Mouse (Mus musculus) ES-E14 (cell line): ENCODE measurements around the gene Prepl. TPM values are rescaled to one million over a fixed set of nuclear protein-coding genes. Genes with fewer than 3 reads are reported as not detected.

Source experiments
- DNase-seq: peaks from one replicate; pipeline ENCODE4 v3.0.0-alpha.2; 2013; ENCODE audit warnings: low read depth, low spot score
- H3K27ac ChIP-seq: 2 replicates; pipeline ENCODE4 v1.5.1; 2012; ENCODE audit warnings: low read depth, mild to moderate bottlenecking, low read length, moderate library complexity, mixed read lengths; ENCODE audit not compliant: poor library complexity, insufficient read depth, severe bottlenecking
- H3K36me3 ChIP-seq: 2 replicates; pipeline ENCODE4 v1.6.1; 2012; ENCODE audit warnings: mild to moderate bottlenecking, low read length, moderate library complexity, mixed read lengths; ENCODE audit not compliant: control insufficient read depth, poor library complexity, insufficient read depth, severe bottlenecking
- H3K4me1 ChIP-seq, 2 experiments: fragments of 150-350 bp in 1 of 2; sonication (generic) in 1 of 2; 2 replicates each; pipeline ENCODE4 v1.6.1; 2012; ENCODE audit warnings: low read length in 2 of 2, mild to moderate bottlenecking in 1 of 2, mixed read lengths in 1 of 2; ENCODE audit not compliant: control insufficient read depth in 2 of 2, insufficient read depth in 2 of 2, poor library complexity in 1 of 2
- H3K4me3 ChIP-seq, 2 experiments: fragments of 150-350 bp in 1 of 2; sonication (generic) in 1 of 2; 2 replicates each; pipeline ENCODE4 v1.5.1; 2012; ENCODE audit warnings: low read length in 2 of 2, low read depth in 1 of 2, mild to moderate bottlenecking in 1 of 2, mixed read lengths in 1 of 2; ENCODE audit not compliant: insufficient read depth in 1 of 2, poor library complexity in 1 of 2, severe bottlenecking in 1 of 2
- H3K9ac ChIP-seq: 2 replicates; pipeline ENCODE4 v1.6.1; 2012; ENCODE audit warnings: low read depth, mild to moderate bottlenecking, low read length, mixed read lengths; ENCODE audit not compliant: poor library complexity, insufficient read depth, severe bottlenecking
- H3K9me3 ChIP-seq: fragments of 150-350 bp; sonication (generic); 2 replicates; pipeline ENCODE4 v1.6.1; 2012; ENCODE audit warnings: low read depth, mild to moderate bottlenecking, low read length; ENCODE audit not compliant: control insufficient read depth, insufficient read depth
- CHD2 ChIP-seq: IDR thresholded peaks from 2 replicates; pipeline ENCODE4 v1.6.1; 2014; ENCODE audit warnings: mild to moderate bottlenecking, low read depth, low read length, inconsistent platforms
- HCFC1 ChIP-seq: IDR thresholded peaks from 2 replicates; pipeline ENCODE4 v1.6.1; 2012; ENCODE audit warnings: low read length, inconsistent platforms, borderline replicate concordance; ENCODE audit not compliant: insufficient read depth
- MAFK ChIP-seq: IDR thresholded peaks from 2 replicates; pipeline ENCODE4 v1.6.1; 2014; ENCODE audit warnings: mild to moderate bottlenecking, low read depth, low read length, inconsistent platforms; ENCODE audit not compliant: insufficient read depth
- ZC3H11A ChIP-seq: IDR thresholded peaks from 2 replicates; pipeline ENCODE4 v1.6.1; 2012; ENCODE audit warnings: low read depth, mild to moderate bottlenecking, inconsistent platforms, low read length, borderline replicate concordance
- ZNF384 ChIP-seq: IDR thresholded peaks from 2 replicates; pipeline ENCODE4 v1.6.1; 2012; ENCODE audit warnings: low read depth, low read length, inconsistent platforms
- in situ Hi-C, 2 experiments: fragments of 600-800 bp; cut with MboI; formaldehyde crosslinking; loops; one replicate each; pipeline ENCODE4 v1.15.1; 2025; ENCODE audit warnings: low sequenced_read_pairs in 2 of 2, inconsistent platforms in 1 of 2; ENCODE audit not compliant: unreplicated experiment in 2 of 2
- total RNA-seq: library from RNA; depleted of rRNA; stranded (reverse); fragments of 300-350 nt; gene quantifications from 2 replicates; pipeline ENCODE4 v1.2.3, GENCODE M21; 2012

Prepl gene
- total RNA-seq, 1 experiment: 16.6 TPM

GRCm38 (mm10) chr17:85096396-85096795 lies 6.4 kb upstream of the Prepl start:
- TF ChIP-seq ZNF384: no peak
- no peak for TF ChIP-seq ZC3H11A
- no peak for TF ChIP-seq HCFC1
- TF ChIP-seq CHD2: no peak
- no peak for TF ChIP-seq MAFK
- Histone ChIP-seq H3K9ac (no peak overlapping the region), H3K36me3 (peaks cover 2% of the 10 kb centered on the region), H3K4me3 (no peak overlapping the region), H3K9me3 (peaks cover 5% of the 10 kb centered on the region), H3K4me1 (no peaks in the 10 kb centered on the region), H3K27ac (no peak overlapping the region)
- DNase-seq: no peak
- in situ Hi-C loops: no loop called here

GRCm38 (mm10) chr17:85091762-85092161 lies 1.7 kb upstream of the Prepl start:
- no peak overlapping the region for H3K27ac ChIP-seq
- H3K9ac ChIP-seq: no peak overlapping the region
- H3K4me3 ChIP-seq: no peak overlapping the region
- H3K4me1 ChIP-seq: peaks cover 0 to 2% of the 10 kb centered on the region in 2 experiments; a peak in 1 of 4 replicates
- no peaks in the 10 kb centered on the region for H3K36me3 ChIP-seq
- no peak for DNase-seq
- H3K9me3 ChIP-seq: no peaks in the 10 kb centered on the region
- in situ Hi-C loops: no loop called here
- no peak for TF ChIP-seq ZC3H11A
- no peak for TF ChIP-seq CHD2
- TF ChIP-seq ZNF384: no peak
- no peak for TF ChIP-seq HCFC1
- TF ChIP-seq MAFK: no peak

GRCm38 (mm10) chr17:85089621-85090020 lies 420 bp downstream of the Prepl start:
- peak overlapping the region; percentile 40; the same call in 1 of the 2 replicates for H3K27ac ChIP-seq
- no peak for DNase-seq
- H3K36me3 ChIP-seq: no peaks in the 10 kb centered on the region
- no peaks in the 10 kb centered on the region for H3K9me3 ChIP-seq
- H3K4me3 ChIP-seq: peak overlapping the region; percentile 76 to 82
- peak overlapping the region; percentile 75 for H3K9ac ChIP-seq
- in situ Hi-C loops: no loop called here
- peaks cover 0 to 2% of the 10 kb centered on the region in 2 experiments; a peak in 1 of 4 replicates for H3K4me1 ChIP-seq
- TF ChIP-seq MAFK (no peak), HCFC1 (no peak), ZC3H11A (no peak), CHD2 (no peak), ZNF384 (no peak)

DNA sequence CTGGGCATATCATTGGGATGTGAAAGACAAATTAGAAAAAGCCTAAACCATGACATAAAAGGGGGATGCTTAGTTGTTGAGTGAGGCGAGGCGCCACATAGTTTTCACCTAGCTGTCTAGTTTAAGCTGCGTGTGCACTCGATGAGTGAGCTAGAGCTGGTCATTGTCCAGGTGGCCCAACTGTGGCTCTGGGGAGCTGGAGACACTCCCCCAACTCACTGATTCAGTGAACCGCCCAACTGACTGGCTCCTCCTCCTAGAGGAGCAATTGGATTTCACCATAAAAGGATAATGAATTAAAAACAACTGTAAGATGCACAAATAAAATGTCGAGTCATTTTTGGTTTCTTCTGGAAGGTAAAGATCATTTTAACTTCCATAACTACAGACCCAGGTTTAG lies 1.0 kb downstream of the Prepl start:
- peak overlapping the region in 1 of 2 experiments; percentile 76; a peak in 2 of 4 replicates for H3K4me3 ChIP-seq
- H3K36me3 ChIP-seq: no peaks in the 10 kb centered on the region
- no peak overlapping the region for H3K27ac ChIP-seq
- no peak overlapping the region for H3K9ac ChIP-seq
- no peak for DNase-seq
- H3K9me3 ChIP-seq: no peaks in the 10 kb centered on the region
- no peak for TF ChIP-seq MAFK
- no peak for TF ChIP-seq HCFC1
- no peak for TF ChIP-seq ZC3H11A
- no peak for TF ChIP-seq ZNF384
- TF ChIP-seq CHD2: no peak
- in situ Hi-C loops: no loop called here
- peaks cover 0 to 2% of the 10 kb centered on the region in 2 experiments; a peak in 1 of 4 replicates for H3K4me1 ChIP-seq

- H3K4me3 ChIP-seq: no peak overlapping the region
- no peak for DNase-seq
- in situ Hi-C loops: no loop called here
Observed at GRCm38 (mm10) chr17:85088401-85088800, 1.6 kb downstream of the Prepl start.

More at GRCm38 (mm10) chr17:85088401-85088800, 1.6 kb downstream of the Prepl start:
- TF ChIP-seq ZC3H11A: no peak
- no peak for TF ChIP-seq ZNF384
- no peak for TF ChIP-seq MAFK
- no peak for TF ChIP-seq CHD2
- TF ChIP-seq HCFC1: no peak
- H3K9me3 ChIP-seq: no peaks in the 10 kb centered on the region
- H3K36me3 ChIP-seq: no peaks in the 10 kb centered on the region
- H3K27ac ChIP-seq: no peak overlapping the region
- peaks cover 0 to 2% of the 10 kb centered on the region in 2 experiments; a peak in 1 of 4 replicates for H3K4me1 ChIP-seq
- H3K9ac ChIP-seq: no peak overlapping the region
